Mouse (Mus musculus) midbrain, embryonic 11.5 days (tissue): ENCODE data around the gene Irgm1. TPM values are rescaled to one million over a fixed set of nuclear protein-coding genes. Genes with fewer than 3 reads are reported as not detected.

ENCODE experiments used
- ATAC-seq: fragments of 200-750 bp; cut with Nextera tagmentation; 2 replicates; pipeline ENCODE4 v1.8.0; 2017; ENCODE audit warnings: moderate TSS enrichment, moderate library complexity; ENCODE audit not compliant: low FRiP score
- DNase-seq: peaks from one replicate; pipeline ENCODE4 v3.0.0; 2015; ENCODE audit warnings: low spot score; ENCODE audit errors: missing footprints
- H3K27ac ChIP-seq: fragments of 300-500 bp; sonication (generic); 2 replicates; pipeline ENCODE4 v1.5.1; 2014; ENCODE audit warnings: low read depth, low read length
- H3K27me3 ChIP-seq: fragments of 300-500 bp; sonication (generic); 2 replicates; pipeline ENCODE4 v1.6.1; 2014; ENCODE audit warnings: mild to moderate bottlenecking, low read length, moderate library complexity, mixed read lengths; ENCODE audit not compliant: control insufficient read depth, insufficient read depth
- H3K36me3 ChIP-seq: fragments of 300-500 bp; sonication (generic); 2 replicates; pipeline ENCODE4 v1.6.1; 2014; ENCODE audit warnings: mild to moderate bottlenecking, low read length, moderate library complexity, mixed read lengths; ENCODE audit not compliant: control insufficient read depth, insufficient read depth
- H3K4me1 ChIP-seq: fragments of 300-500 bp; sonication (generic); 2 replicates; pipeline ENCODE4 v1.6.1; 2014; ENCODE audit warnings: low read length; ENCODE audit not compliant: control insufficient read depth, insufficient read depth
- H3K4me2 ChIP-seq: fragments of 300-500 bp; sonication (generic); 2 replicates; pipeline ENCODE4 v1.6.1; 2014; ENCODE audit warnings: mild to moderate bottlenecking, moderate library complexity
- H3K4me3 ChIP-seq: fragments of 300-500 bp; sonication (generic); 2 replicates; pipeline ENCODE4 v1.5.1; 2014; ENCODE audit warnings: low read depth, low read length
- H3K9ac ChIP-seq: fragments of 300-500 bp; sonication (generic); 2 replicates; pipeline ENCODE4 v1.6.1; 2014; ENCODE audit warnings: low read length
- H3K9me3 ChIP-seq: fragments of 300-500 bp; sonication (generic); 2 replicates; pipeline ENCODE4 v1.6.1; 2016; ENCODE audit warnings: low read length; ENCODE audit not compliant: control insufficient read depth
- WGBS: fragments of 180-500 bp; shearing (Covaris S2); extraction: QIAGEN DNeasy Blood & Tissue Kit; methylation state at CpG from one replicate; pipeline ENCODE4 v1.1.7; 2014; 5-methylcytosine and 5-hydroxymethylcytosine counted together
- polyA plus RNA-seq: library from polyadenylated mRNA; unstranded; fragments of >200 nt; fragmentation: Nextera tagmentation; extraction: Ambion mirVana; gene quantifications from 2 replicates; pipeline ENCODE4 v1.2.1, GENCODE M21; 2014

The Irgm1 gene
- polyA plus RNA-seq, 1 experiment from 2014 or later = 2.2 TPM

GRCm38 (mm10) chr11:48819614-48820307 is 51.7 kb downstream of the Irgm1 start:
- WGBS = 78% methylated on average over 7 of the region's 7 CpGs
- ATAC-seq = no peak
- H3K36me3 ChIP-seq = no peaks in the 10 kb centered on the region

GRCm38 (mm10) chr11:48818346-48818745 is 53.1 kb downstream of the Irgm1 start:
- H3K4me1 ChIP-seq = peaks cover 14% of the 10 kb centered on the region
- no peaks in the 10 kb centered on the region for H3K27me3 ChIP-seq
- no peak overlapping the region for H3K27ac ChIP-seq
- no peaks in the 10 kb centered on the region for H3K9me3 ChIP-seq
- H3K4me3 ChIP-seq = peak overlapping the region; percentile 81
- under 1% methylated on average over 16 of the region's 16 CpGs for WGBS
- peak overlapping the region; percentile 87; the same call in 1 of the 2 replicates for H3K9ac ChIP-seq
- DNase-seq (peak; percentile 100), ATAC-seq (no peak)
- H3K36me3 ChIP-seq = no peaks in the 10 kb centered on the region
- peak overlapping the region; percentile 81 for H3K4me2 ChIP-seq

More at GRCm38 (mm10) chr11:48819614-48820307, 51.7 kb downstream of the Irgm1 start:
- Histone ChIP-seq H3K27ac (no peak overlapping the region), H3K9me3 (no peaks in the 10 kb centered on the region), H3K4me2 (no peak overlapping the region), H3K27me3 (peaks cover 10% of the 10 kb centered on the region), H3K4me3 (no peak overlapping the region), H3K4me1 (peaks cover 12% of the 10 kb centered on the region), H3K9ac (no peak overlapping the region)
- DNase-seq = peak; percentile 39

- Histone ChIP-seq H3K9ac (peak overlapping the region; percentile 87), H3K27me3 (no peaks in the 10 kb centered on the region), H3K4me1 (peaks cover 14% of the 10 kb centered on the region), H3K4me2 (peak overlapping the region; percentile 81), H3K27ac (peak overlapping the region; percentile 84), H3K36me3 (no peaks in the 10 kb centered on the region), H3K4me3 (peak overlapping the region; percentile 81), H3K9me3 (no peaks in the 10 kb centered on the region)
- ATAC-seq (no peak), DNase-seq (no peak)
- 10% methylated on average over 9 of the region's 9 CpGs for WGBS
Observed at GRCm38 (mm10) chr11:48817794-48818193, 53.7 kb downstream of the Irgm1 start.

GRCm38 (mm10) chr11:48816800-48817665 is 54.5 kb downstream of the Irgm1 start, which contains the start of gene Trim41:
Trim41 (minus strand) TSS chr11:48817353.
- H3K4me2 ChIP-seq = peak within 1 kb of the TSS; percentile 81
- H3K9ac ChIP-seq = peak within 1 kb of the TSS; percentile 87
- peak within 1 kb of the TSS; percentile 84 for H3K27ac ChIP-seq
- no peaks in the 10 kb centered on the region for H3K27me3 ChIP-seq
- peaks cover 14% of the 10 kb centered on the region for H3K4me1 ChIP-seq
- H3K4me3 ChIP-seq = peak within 1 kb of the TSS; percentile 81
- DNase-seq = peak; percentile 100
- ATAC-seq = peak; percentile 97
- H3K36me3 ChIP-seq = peaks cover 4% of the 10 kb centered on the region
- WGBS = under 1% methylated on average over 76 of the region's 77 CpGs
- H3K9me3 ChIP-seq = no peaks in the 10 kb centered on the region

GRCm38 (mm10) chr11:48816281-48816781 is 55.2 kb downstream of the Irgm1 start:
- no peaks in the 10 kb centered on the region for H3K9me3 ChIP-seq
- H3K4me1 ChIP-seq = peaks cover 14% of the 10 kb centered on the region
- no peaks in the 10 kb centered on the region for H3K27me3 ChIP-seq
- DNase-seq (no peak), ATAC-seq (peak; percentile 70)
- H3K36me3 ChIP-seq = peaks cover 10% of the 10 kb centered on the region
- 5% methylated on average over 23 of the region's 23 CpGs for WGBS
- H3K9ac ChIP-seq = peak overlapping the region; percentile 73
- H3K4me2 ChIP-seq = peak overlapping the region; percentile 81
- peak overlapping the region; percentile 84 for H3K27ac ChIP-seq
- peak overlapping the region; percentile 81 for H3K4me3 ChIP-seq

GRCm38 (mm10) chr11:48815851-48816250 is 55.6 kb downstream of the Irgm1 start:
- Histone ChIP-seq H3K9ac (peak overlapping the region; percentile 73), H3K4me1 (peaks cover 14% of the 10 kb centered on the region), H3K4me3 (peak overlapping the region; percentile 81), H3K27me3 (no peaks in the 10 kb centered on the region), H3K36me3 (peaks cover 10% of the 10 kb centered on the region), H3K9me3 (no peaks in the 10 kb centered on the region), H3K4me2 (peak overlapping the region; percentile 81), H3K27ac (no peak overlapping the region)
- ATAC-seq (no peak), DNase-seq (no peak)
- 78% methylated on average over 16 of the region's 16 CpGs for WGBS

- Histone ChIP-seq H3K4me2 (no peak overlapping the region), H3K9me3 (no peaks in the 10 kb centered on the region), H3K27ac (no peak overlapping the region), H3K36me3 (peaks cover 15% of the 10 kb centered on the region), H3K9ac (no peak overlapping the region), H3K27me3 (no peaks in the 10 kb centered on the region), H3K4me3 (no peak overlapping the region), H3K4me1 (peaks cover 14% of the 10 kb centered on the region)
- no peak for DNase-seq
- ATAC-seq = no peak
Observed at GRCm38 (mm10) chr11:48813782-48814181, 57.7 kb downstream of the Irgm1 start.
